Mouse (Mus musculus) spleen, postnatal 14 days (tissue): ENCODE data around the gene Olfr1499.
"Not testable (repeated sequence)": the region's sequence is repeated elsewhere in the genome, so short reads cannot be mapped to it uniquely, and the experiment has no call there.

ENCODE experiments used
- DNase-seq, 2 experiments: peaks; one replicate each; pipeline ENCODE4 v3.0.0; 2021 to 2022; ENCODE audit warnings: low spot score in 2 of 2

The Olfr1499 gene

GRCm38 (mm10) chr19:13819347-13819746, at the start of gene Olfr1499:
Gene Olfr1499 (minus strand): TSS chr19:13819447.
- DNase-seq: no peak

DNA sequence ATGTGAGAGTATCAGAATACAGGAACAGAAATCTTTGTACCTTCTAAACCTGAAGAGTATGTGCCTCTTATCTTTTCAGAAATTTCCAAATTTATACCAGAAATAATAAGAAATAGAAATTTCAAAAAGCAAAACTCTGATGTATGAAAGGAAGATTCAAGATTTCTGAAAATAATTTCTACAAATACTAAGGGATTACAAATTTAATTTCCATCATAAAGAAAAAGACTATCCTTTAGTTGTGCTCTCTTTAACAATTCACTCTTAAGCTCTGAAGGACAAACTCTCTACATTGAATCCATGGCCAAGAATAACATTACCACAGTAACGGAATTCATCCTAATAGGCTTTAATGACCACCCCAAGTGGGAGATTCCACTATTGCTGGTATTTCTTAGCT, 42.2 kb upstream of the Olfr1499 start, which contains the start of gene Olfr1502:
Gene Olfr1502, plus strand, starts transcription at position 301 of the 400 bp plus-strand sequence.
- no peak for DNase-seq

DNA sequence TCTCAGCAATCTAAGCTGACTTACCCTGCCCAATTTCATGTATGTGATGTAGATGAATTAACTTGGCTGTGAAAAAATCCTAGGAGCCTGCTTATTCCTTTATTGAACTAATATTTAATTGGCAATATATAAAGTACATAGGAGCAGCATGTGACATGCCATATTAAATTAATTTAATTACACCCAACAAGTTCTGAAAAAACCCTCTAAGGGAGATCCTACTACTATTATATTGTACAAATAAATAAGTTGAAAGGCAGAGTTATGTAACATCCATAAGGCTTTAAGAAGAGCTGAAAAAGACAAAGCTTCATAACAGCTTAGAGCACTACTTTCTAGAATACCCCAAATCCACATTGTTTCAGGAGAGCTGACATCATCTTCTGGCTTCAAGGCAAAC, 31.3 kb upstream of the Olfr1499 start, which contains the start of gene Olfr1501:
Gene Olfr1501, minus strand, starts transcription at position 101 of the 400 bp plus-strand sequence.
- DNase-seq: not testable (repeated sequence)

DNA sequence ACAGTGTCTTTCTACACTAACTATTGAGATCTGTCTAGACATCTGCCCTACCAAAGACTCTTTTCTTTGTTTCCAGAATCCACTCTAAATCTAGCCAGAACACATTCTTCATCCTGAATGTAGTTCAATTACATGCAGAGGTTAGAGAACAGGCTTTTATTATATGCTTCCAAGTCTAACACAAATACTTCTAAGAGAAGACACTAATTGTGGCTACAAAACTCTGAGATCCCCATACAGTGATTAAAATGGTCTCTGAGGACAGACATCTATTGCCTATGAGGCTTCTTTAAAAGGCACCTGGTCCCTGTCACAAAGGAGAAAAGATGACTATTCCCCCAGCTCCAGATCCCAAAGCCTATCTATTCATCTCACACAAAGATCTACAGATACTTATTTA, 11.1 kb upstream of the Olfr1499 start, which contains the start of gene Olfr1500:
Gene Olfr1500, minus strand, starts transcription at position 101 of the 400 bp plus-strand sequence.
- no peak for DNase-seq

DNA sequence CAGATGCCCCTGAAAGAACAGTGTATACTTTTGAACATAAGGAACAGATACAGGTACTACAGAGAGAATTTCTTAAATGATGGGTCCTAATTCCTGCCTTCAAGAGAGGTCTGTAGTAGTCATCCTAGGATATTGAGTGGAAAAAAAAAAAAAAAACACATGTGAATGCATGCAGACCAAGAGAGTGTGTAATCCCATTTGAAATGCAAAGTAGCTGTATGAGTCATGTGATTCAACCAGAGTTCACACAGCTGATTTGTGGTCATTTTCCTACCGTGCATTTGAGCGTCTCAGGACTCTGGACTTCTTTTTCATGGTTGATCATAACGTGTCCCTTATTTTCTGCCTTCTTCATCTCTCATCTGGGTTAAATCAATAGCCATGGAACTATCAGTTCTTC, 9.2 kb upstream of the Olfr1499 start:
- no peak for DNase-seq

- DNase-seq: no peak
Measured at GRCm38 (mm10) chr19:13820847-13821246, 1.6 kb upstream of the Olfr1499 start.

DNA sequence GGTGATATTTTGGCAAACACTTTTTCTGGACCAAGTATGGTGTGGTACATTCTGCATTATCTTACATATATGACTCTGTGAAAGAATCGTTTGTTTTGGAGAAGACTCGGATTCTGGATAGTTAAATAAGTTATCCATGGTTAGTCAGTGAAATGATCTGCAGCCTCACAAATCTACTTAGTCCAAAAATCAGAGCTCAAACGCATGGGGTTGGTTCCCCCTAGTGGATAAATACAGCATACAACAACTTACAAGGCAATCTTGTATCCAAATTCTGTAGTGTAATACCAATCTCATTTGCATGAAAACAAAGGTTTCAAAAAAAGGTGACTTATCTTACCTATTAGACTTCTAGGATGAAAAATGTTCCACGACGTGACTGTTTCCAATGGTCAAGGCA, 420 bp downstream of the Olfr1499 start:
- DNase-seq: no peak

DNA sequence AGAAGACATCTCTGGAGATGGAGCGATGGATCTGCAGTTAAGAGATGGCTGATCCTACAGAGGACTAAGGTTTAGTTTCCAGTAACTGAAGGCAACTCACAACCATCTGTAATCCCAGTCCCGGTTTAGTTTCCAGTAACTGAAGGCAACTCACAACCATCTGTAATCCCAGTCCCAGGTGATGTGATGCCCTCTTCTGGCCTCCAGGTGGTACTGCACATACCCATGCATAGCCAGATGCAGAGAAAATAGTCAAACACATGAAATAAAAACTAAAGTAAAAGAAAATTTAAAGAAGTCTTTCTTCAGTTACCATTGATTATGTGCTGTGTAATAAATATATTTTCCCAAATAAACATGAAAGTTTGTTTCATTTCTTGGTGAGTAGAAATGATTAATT, 6.4 kb downstream of the Olfr1499 start:
- DNase-seq: no peak

DNA sequence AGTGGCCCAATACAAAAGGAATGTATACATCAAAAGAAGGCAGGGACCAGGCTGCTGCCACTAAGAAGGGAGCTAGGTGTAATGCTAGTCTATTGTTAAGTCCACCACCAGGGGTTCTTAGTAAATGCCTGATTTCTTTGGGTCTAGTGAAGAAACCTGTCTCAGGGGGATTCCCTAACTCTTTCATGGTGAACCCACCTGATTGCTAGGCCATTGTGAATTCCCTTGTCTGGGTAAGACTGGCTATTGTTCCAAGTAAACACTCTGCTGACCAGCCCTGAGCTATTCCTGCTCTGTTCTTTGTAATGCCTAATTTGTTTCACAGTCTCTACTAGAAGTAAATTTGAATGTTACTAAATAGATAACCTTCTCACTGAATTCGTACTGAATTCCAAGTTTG, 13.8 kb downstream of the Olfr1499 start:
- DNase-seq: not testable (repeated sequence)

DNA sequence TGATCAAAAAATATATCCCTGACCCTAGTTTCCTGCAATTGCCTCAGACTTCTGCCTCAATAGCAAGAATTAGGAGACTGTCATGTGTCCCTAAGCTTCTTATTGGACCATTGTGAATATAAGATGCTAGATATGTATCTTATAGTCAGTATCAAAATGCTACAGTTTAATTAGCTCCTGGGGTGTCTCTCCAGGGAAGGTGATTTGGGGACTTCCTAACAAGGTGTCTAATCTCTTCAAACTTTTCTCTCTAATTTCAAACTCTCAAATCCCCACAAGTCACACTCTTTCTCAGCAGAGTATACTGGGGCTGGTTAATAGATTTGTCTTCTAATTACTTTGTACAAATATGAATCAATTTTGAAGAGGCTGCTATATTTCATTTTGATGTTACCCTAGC, 21.1 kb downstream of the Olfr1499 start, which contains the start of gene Olfr1497:
Gene Olfr1497, minus strand, starts transcription at position 101 of the 400 bp plus-strand sequence.
- no peak for DNase-seq

DNA sequence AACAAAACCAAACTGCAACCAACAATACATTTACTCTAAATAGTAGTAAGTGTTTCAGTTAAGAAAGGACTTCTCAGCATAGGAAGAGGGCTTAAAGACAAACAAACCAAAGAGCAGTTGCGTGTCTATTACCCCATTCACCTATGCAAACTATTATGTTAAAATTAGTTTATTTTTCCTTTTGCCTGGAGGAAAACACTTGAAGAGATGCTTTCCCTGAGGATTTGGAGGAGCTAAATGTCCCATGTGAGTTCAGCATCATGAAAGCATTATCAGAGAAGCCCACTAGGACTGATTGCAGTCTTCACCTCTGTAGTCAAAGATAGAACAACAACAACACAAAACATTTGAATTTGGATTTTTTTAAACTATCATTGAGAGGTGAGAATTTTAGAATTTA, 41.7 kb downstream of the Olfr1499 start, which contains the start of gene Olfr1496:
Gene Olfr1496, plus strand, starts transcription at position 301 of the 400 bp plus-strand sequence.
- DNase-seq: no peak

DNA sequence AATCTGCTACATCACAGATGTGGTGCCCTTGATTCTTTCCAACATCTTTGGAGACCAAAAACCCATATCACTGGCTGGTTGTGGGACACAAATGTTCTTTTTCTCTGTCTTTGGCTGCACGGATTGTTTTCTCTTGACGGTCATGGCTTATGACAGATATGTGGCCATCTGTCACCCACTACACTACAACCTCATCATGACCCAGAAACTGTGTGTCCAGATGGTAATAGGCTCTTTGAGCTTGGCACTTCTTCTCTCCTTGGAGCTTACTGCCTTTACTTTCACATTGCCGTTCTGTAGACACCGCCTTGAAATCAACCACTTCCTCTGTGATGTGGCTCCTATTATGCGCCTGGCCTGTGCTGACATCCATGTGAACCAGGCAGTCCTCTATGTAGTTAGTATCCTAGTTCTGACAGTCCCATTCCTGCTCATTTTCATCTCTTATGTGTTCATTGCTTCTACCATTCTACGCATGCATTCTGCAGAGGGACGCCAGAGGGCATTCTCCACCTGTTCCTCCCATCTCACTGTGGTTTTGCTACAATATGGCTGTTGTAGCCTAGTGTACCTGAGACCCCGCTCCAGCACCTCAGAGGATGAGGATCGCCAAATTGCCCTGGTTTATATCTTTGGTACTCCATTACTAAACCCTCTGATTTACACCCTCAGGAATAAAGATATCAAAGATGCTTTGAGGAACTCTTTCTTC, 50.5 kb downstream of the Olfr1499 start:
- no peak for DNase-seq

GRCm38 (mm10) chr19:13764306-13764705, 54.9 kb downstream of the Olfr1499 start, which contains the start of gene Olfr1495:
Gene Olfr1495 (plus strand): TSS chr19:13764606.
- no peak for DNase-seq
